Mouse (Mus musculus) fibroblast of lung, adult 2 months (primary cell): ENCODE data around the gene Nqo2.
"Not testable (repeated sequence)": the region's sequence is repeated elsewhere in the genome, so short reads cannot be mapped to it uniquely, and the experiment has no call there.

Experiments
- DNase-seq: peaks from one replicate; pipeline ENCODE4 v3.0.0-alpha.2; 2011; ENCODE audit warnings: low read depth

Gene Nqo2

DNA sequence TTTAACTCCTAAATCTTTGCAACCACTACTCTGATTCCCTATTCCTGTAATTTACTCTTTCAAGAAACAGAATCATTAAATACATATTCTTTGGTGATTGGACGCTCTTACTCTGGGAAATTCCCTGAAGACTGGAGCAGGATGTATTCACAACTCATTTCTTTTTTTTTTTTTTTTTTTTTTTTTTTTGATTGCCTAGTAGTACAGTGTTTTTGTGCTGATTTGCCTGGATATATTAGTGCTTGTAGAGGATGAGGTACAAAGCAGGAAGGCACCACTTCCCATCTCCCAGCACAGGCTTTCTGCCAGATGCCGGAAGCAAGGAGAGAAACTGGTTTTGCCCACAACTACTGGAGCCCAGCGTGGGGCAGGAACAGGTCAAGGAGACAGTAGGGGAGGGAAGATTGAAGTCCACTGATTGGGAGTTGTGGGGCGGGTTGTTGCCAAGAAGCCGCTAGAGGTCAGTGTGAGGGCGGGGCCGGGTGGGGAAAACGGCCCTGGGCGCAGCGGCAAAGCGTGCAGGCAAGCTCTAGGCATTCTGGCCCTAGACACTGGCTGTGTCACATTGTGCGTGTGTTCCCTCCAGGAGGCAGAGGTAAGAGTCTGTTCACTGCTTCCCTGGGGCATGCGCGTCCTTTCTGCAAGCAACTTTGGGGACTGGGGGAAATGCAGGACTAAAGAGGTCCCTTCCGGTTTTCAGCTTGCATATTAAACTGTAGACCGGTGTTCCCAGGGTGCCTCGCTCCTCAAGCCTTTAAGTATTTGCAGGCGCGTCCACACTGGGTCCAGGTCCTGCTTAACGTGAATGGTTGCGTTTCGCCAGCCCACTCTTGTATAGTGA, at the start of gene Nqo2:
Nqo2 (plus strand) TSS at position 482 of the 841 bp plus-strand sequence.
- DNase-seq: peak; percentile 64

DNA sequence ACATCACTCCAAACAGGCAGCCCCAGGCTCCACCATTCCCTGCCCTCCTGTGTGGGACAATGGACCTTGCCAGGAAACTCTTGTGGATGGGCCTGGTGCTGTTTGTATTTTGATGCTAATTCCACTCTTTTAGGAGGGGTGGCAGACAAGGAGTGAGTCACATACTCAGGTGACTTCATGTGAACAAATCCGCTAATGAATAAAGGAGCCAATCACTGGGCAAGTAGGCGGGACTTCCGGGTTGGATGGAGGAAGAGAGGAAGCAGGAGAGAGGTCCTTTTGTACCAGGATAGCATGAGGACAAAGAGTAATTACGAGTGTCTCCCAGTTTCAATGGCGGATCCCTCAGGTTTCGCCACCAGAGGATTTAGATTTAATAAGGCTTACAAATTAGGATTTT, 43.4 kb upstream of the Nqo2 start:
- DNase-seq: no peak

DNA sequence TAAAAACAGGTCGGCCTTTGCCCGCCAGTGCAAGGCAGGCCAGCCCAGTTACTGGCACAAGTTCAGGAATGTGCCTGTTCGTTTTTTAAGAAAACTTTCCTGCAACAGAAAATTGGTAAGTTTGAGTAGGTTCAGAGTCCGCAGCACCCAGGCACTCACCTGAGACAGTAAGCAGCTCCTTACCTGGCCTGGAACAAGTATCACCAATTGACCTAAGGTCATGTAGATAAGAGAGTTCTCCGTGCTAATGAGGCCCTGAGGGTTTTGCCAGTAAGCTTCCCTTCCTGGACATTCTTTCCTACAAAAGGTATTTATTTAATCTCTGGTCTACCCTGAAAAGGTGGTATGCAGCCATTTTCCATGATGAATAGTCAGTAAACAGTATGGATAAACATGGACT, 42.8 kb upstream of the Nqo2 start:
- DNase-seq: no peak

DNA sequence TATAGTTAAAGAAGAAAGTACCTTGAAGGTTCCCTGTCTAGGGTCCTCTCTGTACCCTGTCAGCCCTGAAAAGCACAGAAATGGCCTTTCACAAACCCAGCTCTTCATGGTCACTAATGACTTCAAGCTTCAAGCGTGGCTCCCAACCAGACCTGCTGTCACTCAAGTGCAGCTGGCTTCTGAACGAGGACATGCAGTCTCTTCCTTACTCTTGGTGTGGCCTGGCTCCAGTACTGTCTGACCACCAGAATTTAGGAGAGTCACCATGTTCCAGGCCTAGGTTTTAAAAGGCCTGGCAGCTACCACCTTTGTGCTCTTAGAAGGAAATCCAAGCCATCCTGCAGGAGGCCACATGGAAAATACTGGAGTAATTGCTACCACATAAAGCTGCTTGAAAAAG, 34.2 kb upstream of the Nqo2 start:
- DNase-seq: no peak

DNA sequence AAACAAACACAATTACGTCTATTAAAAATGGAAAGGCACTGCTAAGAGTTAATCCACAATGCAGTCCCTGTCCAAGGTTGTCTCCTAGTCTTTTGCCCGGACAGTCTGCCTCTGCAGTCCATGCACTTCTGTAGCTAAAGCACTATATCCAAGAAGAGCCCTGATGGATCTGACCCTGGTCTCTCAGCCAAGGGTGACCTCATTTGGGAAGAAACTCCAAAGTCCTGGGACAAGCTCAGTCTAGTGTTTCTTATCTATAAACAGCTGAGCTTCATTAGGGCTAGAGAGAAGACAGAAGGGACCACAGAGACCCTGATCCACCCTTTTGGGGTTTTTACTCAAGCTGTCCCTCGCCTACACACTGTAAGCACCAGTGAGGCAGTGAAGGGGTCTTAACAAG, 33.6 kb upstream of the Nqo2 start:
- no peak for DNase-seq

DNA sequence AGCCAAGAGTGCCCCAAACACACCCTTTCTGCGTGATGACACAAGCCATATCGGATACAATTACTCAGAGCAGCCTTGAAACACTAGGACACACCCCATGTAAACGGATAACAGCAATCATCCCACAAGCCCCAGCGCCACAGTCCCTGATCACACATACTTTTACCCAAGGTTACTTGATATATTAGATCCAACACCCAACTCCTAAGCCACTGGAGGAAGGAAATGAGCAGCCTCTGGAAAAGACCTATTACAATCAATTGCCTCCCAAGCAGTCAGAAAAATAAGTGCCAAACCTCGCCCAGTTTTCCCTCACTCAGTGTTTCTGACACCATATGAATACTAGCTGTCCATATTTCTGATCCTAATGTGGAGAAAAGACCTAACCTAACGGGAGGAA, 29.7 kb upstream of the Nqo2 start:
- DNase-seq: peak; percentile 10

DNA sequence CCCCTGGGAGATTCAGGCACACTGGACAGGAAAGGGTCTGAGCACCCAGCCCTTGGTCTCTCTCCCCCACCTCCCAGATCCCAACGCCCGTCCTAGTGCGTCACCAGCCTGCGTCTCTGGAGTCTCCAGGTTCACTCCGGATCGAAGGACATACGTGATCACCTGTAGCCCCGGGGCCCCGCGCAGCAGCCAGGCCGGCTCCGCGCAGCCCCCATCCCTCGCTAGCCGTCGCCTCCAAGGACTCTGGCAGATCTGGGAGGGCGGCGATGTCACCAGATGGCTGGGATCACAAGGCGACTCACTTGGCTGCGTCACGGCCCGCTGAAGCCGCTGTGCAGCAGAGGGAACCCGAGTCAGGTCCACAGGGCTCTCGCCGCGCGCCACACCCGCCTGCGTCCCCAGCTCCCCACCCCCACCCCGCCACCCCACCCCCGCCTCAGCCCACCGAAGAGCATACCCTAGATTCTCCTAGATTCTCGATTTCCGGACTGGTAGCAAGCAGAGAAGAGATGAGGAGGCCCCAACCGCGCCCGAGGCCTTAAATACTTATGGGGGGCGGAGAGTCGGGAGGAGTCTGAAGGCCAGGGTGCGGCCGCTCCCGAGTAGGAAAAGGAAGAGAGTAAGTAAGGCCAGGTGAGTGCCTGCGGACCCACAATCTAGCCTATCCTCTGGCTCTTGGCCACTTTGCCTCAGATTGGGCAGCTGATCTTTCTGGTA, 28.9 kb upstream of the Nqo2 start:
- peak; percentile 21 for DNase-seq

DNA sequence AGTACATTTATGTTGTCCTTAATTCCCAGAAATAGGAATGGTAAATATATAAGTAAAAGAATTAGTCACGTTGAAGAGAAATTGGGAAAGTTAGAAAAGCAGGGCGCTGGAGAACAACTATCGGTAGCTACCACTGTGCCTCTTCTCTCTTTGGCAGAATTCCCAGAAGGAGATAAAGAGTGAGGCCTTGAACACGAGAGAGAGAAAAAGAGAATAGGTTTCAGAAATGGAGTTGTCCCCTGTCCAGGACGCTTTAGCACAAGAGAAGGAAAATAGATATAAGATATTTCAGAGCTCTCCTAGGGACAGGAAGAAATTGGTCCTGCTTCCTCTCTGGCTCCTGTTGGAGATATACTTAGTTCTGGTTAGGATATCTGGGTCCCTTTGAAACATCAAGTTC, 27.3 kb upstream of the Nqo2 start:
- DNase-seq: no peak

DNA sequence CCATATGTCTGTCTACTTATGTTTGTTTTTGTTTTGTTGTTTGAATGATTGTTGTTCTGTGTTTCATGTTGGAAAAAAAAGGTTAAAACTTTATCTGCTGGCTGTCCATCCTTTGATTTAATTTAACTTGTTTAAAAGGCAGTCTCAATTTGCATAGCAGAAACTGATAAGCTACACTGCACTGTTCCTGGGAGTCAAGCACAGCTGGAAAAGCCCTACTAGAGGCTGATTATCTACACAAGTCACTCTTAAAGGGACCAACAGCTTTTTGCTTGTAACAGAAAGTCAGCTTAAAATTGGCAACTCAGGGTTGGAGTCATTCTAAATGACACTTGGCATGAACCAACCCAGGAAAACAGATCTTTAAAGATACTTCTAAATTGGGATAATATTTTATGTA, 26.9 kb upstream of the Nqo2 start:
- not testable (repeated sequence) for DNase-seq

DNA sequence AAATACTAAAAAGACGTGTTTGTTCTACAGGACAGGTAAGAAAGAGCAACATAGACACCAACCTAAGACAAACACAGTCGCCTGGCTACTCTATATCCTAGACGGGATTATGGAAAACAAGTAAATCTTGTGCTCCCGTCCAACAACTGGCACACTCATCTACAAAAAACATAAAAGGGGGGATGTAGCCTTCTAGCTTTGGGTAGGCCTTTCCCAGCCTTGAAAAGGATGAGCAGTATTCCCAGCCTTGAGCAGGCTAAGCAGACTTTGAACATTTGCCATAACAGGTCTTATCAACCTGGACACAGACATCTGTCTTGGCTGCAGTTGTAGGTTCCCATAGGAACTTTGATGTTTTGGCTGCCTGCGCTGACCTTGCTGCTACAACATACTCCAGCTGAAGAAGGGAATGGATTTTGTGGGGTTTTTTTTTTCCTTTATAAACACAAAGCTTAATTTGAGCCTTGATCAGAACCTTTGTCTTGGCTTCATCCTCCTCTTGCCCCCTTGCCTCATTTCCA, 23.1 kb upstream of the Nqo2 start:
- no peak for DNase-seq

DNA sequence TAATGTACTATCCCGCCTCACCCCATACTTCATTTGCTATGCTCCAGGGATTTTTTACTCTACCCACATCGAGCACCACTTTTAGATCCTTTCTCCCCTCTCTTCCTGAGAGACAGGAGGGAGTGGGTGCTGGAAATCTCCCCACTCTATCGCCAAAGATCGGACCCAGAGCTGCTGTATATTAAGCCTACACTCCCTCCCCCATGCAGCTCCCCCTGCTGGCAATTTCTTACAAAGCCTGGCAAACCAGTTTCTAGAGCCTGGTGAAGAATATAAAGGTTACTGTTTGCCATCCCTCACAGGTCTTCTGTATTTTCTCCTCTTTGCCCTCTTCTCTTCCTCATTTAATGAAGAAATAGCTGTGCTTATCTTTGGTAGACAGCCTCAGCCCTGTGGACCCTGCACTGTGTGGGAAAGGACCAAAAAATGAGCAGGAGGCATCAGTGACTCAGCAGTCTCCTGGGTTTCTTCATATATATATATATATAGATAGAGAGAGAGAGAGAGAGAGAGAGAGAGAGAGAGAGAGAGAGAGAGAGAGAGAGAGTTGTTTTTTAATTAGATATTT, 22.2 kb upstream of the Nqo2 start:
- no peak for DNase-seq

DNA sequence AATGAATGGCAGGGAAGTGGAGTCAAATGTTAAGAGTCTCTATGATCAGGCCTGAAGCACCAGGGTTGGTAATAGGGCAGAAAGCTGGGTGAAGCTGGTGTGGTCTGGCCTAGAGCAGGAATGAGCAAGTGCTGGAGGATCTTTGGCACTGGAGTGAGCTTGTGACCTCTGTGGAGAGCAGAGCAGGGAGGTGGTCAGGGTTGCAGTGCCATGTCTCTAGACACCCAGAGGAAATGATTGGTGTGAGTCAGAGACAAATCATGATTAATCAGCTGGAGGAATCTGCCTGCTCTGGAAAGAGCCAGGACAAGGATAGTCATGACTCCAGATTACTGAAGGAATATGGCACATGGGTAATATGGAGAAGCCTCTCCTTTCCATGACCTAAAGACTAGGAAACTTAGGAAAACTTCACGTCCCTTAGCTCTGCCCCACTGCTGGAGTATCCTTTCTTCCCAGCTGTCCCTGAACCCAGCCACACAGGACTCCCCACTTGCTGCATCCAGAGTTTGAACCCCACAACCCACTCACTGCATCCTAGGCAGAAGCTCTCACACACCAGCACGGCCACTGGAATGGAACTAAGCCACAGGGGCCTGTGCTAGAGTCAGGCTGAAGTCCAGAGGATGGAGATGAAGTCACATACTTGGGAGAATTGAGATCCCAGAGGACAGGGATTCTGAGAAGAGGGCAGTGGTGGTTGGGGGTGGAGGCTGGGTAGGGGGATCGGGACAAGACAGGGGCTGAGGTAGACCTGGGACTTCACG, 13.0 kb upstream of the Nqo2 start:
- peak; percentile 72 for DNase-seq

DNA sequence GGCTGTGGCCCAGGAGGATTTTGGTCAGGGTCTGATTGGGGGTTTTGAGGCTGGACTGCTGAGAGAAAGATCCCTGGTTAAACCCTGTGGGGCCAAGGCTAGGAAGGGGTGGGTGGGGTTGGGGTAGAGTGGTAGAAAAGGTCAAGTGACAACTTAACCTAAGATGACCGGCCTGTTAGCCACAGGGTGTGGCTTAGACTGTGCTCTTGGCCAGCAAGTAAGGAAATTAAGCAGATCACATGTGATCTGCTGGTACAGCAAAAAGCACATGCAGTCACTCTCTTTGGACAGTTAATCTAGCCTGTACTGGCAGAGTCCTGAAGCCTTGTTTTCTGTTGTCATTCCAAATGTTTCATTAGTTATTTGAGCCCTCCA, 12.4 kb upstream of the Nqo2 start:
- DNase-seq: no peak

DNA sequence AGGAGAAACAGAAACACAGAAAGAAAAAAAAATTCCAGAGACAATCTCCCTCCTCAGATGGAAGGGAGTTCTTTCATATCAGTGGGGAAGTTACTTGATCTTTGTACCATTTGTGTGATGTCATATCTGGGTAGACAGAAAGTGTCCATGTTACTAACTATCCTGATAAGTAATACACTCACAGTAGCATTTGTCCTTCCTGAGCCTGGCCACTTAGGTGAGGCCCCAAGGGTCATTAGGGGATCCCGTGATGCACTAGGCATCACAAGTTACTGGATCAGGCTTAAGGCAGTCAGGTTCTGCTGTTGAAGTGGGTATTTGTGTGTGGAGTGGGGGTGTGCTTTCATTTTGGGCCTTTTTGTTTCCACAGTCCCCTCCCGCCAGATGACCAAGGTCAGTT, 11.5 kb upstream of the Nqo2 start:
- DNase-seq: no peak

DNA sequence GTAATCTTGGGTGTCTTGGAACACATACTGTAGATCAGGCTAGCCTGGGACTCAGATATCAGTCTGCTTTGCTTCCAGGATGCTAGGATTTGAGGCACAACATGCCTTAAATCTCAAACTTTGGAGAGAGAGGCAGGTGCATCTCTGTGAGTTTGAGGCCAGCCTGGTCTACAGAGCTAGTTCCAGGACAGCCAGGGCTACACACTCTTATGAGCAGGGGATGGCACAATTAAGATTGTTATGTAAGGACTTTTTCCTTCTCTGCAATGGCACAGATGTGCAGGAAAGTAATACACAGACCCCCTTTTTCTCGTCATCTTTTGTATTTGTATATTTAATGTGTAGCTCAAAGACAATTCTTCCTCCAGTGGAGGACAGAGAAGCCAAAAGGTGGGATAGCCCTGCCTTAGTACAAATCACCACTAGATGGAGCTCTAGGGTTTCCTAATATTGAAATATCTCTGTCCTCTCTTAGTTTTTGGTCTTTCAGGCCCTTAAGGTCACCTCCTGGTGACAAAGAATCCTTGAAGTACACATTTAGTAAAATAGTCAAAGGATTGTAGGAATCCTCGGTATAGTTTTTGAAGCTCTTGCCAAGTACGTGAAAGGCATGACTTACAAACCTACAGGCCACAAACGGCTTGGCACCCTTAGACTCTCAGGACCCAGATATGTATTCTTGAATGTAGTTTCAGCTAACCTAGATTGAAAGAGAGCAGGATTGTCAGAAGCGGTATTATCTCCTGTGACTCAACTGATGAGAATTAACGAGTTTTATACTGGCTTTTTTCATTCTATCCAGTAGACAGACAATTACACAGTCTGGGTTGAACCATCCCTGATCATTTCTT, 7.7 kb upstream of the Nqo2 start:
- no peak for DNase-seq

DNA sequence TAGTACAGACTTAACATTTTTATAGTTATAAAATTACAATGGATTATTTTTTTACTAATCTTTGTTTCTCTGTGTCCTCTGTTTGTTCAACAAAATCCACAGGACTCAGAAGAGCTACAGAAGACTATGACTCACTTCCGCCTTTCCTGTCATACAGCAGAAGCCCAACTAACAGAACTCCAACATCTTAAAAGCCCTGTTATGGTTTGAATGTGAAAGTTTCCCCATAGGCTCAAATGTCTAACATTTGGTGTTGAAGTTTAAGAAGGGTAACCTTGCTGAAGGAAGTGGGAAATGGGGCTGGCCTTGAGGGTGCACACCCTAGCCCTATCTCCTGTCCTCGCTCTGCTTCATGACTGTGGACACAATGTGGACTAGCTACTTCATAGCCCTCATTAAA, 4.7 kb upstream of the Nqo2 start:
- DNase-seq: no peak

DNA sequence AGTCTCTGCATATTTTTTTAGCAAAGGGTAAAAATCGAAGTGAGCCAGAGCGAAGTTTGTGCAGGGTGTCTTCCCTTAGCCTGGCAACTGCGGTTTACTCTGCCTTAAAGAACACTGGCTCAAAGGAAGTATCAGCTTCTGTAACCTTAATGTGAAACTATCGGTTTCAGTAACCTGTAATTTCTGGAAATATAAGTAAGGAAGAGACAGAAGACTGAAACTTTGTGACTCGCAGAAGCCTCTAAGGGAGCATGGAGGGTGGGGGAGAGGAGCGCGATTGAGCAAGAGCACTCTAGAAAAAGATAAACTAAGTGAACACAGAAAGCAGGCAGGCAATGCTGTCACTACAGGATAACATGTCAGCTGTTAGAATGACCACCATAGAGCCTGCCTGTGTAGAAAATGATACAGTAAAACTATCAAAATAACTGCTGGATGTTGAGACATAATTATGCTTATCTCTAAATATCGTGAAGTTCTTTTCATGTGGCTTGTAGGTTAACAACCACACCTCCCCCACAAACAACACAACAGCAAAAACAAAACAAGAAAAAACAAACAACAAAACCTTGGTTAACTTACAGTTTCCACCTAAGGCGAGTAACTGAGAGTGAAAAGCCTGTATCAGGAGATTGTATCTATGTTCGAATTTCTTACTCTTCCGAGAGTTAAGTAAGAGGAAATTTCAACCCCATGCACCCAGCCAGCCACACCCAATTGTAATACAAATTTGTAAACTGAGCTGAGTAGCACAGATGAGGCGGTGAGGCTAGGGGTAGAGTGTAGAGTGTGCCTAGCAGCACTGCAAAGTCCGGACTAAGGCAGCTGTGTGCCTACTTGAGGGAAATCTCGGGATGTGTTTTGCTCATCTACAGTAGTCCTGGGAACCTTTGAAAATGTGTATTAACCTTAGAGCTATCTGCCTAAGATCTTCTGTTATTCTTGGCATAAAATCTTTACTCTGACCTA, 853 bp downstream of the Nqo2 start:
- no peak for DNase-seq

DNA sequence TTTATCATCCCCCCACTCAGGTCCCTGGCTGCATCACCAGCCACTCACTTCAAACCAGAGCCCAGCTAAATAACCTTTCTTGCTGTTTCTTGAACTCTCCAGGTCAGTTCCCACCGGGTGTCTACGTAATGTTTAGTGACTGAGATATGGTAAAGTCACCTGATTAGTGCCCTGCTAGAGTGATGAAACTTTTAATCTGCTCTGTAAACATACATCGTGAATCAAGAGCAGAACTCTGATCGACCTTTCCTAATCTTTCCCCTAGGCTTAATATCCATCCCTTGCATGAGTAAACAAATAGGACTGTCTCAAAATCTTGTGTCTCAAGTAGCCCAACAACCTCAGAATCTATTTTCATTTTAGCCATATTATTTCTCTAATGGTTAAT, 1.5 kb downstream of the Nqo2 start:
- no peak for DNase-seq

DNA sequence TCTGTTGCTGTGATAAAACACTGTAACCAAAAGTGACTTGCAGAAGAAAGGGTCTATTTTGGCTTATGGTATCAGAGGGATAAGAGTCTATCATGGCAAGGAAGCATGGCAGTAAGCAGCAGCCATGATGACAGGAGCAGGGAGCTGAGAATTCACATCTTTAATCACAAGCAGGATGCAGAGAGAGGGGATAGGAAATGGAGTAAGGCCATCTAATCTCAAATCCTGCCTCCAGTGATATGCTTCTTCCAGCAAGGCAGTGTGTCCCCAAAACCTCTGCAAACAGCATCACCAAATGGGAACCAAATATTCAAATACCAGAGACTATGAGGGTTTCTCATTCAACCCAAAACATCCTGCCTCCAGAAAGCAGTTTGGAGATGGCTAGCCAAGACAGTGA, 2.1 kb downstream of the Nqo2 start:
- DNase-seq: no peak

DNA sequence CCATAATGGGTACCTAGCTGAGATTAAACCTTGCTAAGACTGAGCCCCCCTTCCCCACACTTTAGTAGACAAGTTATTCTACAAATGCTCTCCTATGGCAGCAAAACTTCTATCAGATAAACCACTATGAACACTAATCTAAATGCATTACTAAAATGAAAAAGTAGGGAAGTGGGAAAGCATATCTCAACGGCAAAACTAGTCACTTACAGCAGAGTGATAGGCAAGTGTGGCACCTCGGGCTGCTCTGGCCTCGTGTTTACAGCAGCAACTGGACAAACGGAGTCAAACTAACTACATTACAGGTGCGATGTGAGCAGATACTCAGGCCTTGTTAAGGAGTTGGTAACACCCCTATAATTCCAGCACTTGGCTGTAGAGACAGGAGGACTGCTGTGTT, 25.1 kb downstream of the Nqo2 start:
- DNase-seq: no peak
